Mouse (Mus musculus) adrenal gland, postnatal 10 days (tissue): ENCODE results near the gene Gdpd5. TPM values are rescaled to one million over a fixed set of nuclear protein-coding genes. Genes with fewer than 3 reads are reported as not detected.
"Not testable (repeated sequence)": the region's sequence is repeated elsewhere in the genome, so short reads cannot be mapped to it uniquely, and the experiment has no call there.

Experiments used
- DNase-seq: peaks from one replicate; pipeline ENCODE4 v3.0.0; 2021; ENCODE audit warnings: mixed read lengths
- total RNA-seq, 2 experiments: library from RNA; stranded (reverse); gene quantifications; 2 replicates each; pipeline ENCODE4 v1.2.3; 2021

The Gdpd5 gene
- total RNA-seq, 2 experiments from 2014 or later, result 11.5 to 16.6 TPM

DNA sequence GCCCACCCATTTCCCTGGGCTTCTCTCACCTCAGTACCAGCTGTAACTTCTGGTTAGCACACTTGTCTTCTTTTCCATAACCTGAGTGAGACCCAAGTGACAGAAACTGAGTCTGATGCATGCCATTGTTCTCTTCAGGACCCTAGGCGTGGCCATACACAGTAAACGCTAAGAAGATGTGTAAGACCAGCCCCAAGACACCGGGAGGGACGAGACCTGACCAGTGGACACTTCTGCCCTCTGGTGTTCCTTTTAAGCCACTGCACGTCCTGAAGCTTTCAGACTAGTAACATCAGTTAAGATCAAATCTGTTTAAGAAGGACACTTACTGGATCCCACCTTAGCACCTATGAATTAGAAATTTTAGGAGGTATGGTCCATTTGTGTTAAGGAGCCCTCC is 16.1 kb upstream of the Gdpd5 start:
- DNase-seq, result peak; percentile 79

DNA sequence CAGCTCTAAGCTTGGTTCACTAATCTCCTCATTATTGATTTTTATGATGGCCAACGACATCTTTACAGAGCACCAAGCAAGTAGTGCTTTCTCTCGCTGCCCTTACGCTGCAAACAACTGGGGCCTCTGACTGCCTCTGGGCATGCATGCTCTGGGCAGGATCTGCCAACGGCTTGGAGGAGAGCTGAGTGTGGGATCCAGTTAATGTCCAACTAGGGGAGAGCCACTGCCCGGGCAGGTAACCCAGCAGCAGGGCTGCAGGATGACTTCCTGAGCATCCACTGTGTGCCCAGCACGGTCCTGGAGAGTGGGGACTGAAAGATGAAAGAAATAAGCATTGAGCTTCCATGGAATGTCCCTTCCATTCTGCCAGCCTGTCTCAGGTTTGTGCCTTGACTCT is 14.5 kb upstream of the Gdpd5 start:
- no peak for DNase-seq

DNA sequence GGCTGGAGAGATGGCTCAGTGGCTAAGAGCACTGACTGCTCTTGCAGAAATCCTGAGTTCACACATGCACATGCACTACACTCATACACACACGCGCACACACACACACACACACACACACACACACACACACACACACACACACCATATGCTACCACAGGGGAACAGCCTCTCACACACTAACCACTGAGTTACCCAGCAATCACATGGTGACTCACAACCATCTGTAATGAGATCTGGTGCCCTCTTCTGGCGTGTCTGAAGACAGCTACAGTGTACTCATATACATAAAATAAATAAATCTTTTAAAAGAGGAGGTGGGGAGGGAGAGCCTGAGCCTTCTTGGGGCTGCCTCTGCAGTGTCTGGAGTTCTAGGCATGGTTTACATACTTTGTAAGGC is 6.9 kb upstream of the Gdpd5 start:
- DNase-seq, result not testable (repeated sequence)

DNA sequence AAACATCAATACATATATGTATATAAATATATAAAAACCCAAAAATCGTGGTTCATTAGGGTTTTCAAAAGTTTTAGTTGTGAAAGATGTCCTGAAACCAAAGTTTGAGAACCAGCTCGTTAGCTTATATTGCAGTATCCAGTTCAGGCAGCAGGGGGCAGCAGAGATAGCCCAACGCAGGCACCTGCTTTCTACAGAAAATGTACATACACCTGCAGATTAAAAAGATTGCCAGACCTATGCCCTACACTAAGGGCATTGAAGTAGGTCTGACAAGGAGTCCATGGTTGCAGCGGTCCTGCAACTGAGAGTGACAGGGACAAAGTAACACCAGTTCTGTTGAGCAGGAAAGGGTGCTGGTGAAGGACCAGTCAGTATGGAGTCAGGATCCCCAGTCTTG is 5.8 kb upstream of the Gdpd5 start:
- DNase-seq, result peak; percentile 89

DNA sequence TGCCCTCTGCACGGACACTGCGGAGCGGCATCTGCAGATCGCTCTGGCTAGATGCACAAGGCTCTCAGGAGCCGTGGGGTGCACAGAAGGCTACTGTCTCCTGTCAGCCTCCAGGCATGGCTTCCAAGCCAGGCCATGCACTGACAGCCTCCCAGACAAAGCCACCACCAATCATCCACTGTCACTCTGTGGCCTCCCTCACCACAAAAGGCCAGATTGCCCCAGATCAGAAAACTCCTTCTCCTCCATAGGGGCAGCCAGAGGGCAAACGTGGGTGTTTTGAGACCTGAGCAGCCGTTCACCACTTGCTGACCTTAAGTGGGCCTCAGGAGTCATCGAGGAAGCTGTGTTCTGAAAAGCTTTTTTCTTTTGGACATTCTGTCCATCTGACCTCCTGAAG is 2.3 kb upstream of the Gdpd5 start:
- DNase-seq, result no peak

DNA sequence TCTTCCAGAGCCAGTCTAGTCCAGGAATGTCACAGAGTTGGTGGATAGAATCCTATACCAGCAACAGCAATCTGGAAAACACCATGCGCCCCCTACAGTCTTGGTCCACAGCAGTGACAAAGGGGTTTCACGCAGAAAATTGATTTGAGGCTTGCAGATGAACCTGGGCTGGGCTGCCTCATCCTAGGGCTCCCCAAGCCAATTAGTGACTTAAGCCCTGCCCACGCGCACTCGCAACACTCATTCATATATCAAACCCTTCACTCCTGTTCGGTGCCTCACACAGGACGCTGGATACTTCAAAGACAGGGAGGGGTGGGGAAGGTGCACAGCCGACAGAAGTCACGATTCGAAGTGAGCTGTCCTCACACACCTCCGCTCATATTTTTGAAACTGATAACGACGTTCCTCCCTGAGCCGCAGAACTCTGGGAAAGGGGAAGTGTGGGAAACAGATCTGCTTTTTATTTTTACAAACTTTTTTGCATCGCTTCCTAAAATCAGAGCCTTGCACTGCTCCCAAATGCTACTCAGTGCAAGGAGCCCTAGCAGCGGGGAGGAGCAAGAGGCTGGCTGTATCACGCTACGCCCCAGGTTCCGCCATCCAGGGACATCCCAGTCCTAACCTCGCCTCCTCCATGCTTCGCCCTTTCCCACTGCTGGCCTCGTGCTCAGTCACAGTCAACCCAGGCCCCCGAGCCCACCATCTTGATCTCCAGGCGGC is 562 bp upstream of the Gdpd5 start:
- no peak for DNase-seq

DNA sequence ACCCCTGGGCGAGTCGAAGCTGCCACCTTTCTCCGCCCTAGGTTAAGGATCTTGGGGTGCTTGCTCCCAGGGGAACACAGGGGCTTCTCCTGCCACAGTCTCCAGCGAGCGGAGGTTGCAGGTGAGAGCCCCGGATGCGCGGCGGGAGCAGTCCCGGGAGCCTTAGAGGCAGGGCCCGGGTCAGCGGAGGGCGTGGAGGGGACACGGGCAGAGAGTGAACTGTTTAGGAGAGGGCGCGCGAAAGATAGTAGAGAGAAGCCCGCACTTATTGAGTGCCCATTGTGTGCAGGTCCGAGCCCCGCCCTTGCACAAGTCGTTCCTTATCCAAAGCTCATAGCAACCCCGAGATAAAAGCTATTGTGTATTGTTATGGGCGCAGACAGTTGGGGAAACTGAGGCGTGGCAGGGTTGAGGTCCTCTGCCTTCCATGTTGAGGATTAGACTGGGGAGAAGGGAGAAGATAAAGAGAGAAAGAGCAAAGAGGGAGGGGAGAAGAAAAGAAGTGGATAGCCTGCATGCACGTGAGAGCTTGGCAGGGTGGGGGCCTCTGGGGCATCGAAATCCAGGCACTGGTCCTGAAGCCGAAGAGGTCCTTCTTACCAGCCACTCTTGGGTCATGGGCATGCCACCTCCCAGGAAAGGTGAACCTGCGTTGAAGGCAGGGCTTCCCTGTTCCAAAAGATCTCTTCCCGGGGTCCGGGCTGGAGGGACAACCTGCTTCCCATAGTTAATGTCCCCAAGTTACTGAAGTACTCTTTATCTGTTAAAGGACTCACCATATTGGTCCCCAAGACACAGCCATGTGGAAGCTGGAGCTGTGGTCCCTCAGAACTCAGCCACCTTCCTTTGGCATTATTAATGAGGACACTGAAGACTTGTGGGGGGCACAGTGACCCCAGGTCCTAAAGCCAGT is 1.1 kb downstream of the Gdpd5 start:
- no peak for DNase-seq

DNA sequence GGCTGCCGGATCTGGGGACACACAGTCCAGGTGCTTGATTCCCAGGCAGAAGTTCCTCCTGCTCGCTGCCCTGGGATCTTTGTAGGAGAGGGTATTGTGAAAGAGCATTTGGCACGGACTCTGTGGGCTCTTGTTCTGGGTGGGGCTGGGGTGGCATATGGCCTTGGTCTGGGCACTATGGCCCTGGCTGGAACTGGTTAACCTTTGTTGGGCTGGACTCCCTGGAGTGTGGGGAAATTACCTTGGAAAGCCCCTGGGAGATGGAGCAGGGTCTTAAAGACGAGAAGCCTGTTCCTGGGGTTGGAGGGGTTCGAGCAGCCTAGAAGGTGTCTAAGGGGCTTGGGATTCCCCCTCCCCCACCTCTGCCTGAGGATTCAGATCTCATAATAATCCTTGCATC is 2.0 kb downstream of the Gdpd5 start:
- DNase-seq, result peak; percentile 42

DNA sequence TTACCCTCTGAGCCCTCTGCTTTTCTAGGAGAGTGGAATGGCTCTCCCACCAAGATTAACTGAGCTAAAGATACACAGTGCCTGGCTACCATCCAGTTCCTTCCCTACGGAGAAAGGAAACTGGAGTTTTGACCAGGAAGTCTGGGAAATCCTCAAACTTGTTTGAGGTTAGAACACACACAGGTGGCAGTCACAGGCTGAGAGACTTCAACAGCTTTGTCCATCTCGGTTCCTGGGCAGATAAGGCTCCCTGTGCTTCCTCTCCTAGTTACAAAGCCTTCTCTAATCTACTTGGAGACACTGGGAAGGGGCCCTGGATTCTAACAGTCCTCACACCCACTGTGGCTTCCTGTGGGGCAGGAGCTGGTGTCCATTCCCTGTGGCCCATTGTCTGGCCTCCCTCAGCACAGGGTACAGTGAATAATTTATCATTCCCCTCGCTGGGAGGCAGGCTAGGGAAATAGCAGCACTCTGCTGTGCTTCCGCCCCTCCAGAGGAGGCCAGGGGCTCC is 2.9 kb downstream of the Gdpd5 start:
- peak; percentile 39 for DNase-seq

DNA sequence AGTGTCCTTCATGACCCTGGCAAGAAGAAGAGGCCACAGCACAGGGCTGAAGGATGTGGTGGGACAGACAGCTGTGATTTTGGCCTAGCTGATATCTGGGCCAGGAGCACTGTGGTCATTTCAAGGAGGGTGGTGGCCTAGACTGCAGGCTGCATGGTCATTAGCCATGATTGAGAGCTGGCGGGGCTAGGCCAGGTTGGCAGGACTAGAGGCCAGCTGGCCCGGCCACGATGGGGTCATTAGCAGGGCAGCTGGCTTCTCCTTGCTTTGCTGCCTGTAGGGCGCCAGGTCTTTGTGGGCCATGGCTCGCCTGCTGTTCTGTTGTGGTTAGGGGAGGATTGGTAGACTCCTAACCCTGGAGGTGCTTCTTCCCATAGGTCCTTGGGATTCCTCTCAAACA is 4.8 kb downstream of the Gdpd5 start:
- DNase-seq, result peak; percentile 67

DNA sequence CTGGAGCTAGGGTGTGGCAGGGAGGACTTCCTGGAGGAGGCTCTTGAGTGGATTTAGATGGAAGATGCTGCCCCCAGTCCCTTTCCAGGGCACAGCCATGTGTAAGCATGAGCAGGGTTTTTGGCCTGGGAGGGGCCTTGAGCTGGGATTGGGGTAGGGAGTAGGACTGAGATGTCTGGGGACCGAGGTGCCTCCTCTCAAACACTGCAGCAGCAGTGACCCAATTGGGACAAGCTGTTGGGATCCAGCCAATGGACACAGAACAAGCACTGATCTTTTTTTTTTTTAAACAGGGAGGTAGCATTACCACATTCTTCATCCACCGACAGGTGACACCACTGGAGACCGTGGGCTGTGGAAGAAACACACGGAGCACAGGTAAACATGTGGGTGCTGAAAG is 5.6 kb downstream of the Gdpd5 start:
- no peak for DNase-seq

DNA sequence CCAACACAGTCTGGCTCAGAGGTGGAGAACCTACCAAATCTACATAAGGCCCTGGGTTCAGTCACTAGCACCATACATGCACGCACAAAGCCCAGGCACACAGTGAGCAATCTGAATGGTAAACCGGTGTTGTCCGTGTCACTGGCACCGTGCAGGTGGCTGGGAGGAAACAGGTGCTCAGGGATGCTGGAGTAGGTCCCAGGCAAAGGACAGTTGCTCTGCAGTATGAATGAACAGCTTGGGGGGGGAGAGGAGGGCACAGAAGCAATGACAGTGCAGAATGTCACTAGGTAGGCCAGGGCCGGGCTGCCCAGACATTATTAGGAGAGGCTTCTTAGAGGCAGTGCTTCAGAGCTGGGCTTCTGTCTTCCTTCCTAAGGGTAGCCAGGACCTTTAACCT is 6.1 kb downstream of the Gdpd5 start:
- DNase-seq, result no peak

DNA sequence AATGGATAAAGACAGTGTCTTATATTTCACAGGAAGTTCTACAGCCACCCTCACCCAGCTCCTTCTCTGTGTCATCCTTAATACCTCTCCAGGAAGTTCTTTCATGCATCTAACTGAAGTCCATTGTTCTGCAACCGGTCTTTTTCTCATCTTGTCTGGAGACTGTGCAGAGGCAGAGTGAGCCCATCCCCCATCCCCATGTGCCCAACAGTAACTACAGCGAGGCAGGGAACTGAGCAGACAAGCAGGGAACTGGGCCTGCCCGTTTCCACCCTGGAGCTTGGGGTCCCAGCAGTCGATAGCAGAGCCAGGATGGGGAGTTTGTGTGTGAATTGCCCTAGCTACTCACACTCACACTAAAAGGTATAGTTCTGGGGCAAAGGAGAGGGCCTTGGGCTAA is 9.3 kb downstream of the Gdpd5 start:
- no peak for DNase-seq

DNA sequence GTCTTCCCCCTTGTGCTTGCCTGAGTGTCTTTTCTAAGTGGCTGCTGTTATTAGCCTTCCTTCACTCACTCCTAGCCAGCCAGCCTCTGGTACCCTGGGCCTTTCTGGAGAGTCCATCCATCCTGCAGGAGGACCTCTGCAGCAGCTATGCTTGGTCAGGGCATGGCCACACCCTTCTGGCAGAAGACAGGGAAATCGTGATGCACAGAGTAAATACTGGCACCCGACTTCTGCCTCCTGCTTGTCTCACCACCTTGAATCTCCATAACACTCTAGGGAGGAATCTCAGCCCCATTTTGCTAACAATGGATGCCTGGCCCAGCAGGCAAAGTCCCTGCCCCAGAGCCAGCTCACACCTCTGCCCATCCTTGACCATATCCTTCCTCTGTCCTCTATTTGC is 11.5 kb downstream of the Gdpd5 start:
- no peak for DNase-seq

DNA sequence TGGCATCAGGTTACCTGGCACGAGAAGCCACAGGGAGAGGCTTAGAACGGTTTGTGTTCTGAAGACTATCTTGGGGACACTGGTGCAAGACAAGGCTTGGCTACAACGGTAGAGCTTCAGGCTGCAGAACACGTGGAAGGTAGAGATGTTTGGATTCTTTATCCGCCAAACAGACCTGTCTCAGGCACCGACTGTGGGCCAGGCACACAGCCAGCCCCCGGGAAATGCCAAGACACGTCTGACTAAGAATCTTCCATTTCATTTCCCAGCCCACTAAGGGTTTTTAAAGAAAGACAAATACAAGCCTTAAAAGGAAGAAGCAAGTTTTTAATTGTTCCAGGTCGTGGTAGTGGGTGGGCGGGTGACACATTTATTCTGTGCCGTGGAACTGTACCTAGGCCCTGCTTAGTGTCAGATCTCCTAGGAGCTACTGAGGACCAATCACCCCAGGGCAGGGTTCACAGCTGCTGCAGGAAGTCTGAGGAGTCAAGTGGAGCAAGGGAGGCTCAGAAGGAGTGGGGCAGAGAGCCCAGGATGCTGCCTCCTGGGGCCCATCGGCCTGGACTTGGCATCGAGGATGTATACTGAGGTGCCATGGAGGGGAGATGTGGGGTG is 12.6 kb downstream of the Gdpd5 start:
- no peak for DNase-seq

DNA sequence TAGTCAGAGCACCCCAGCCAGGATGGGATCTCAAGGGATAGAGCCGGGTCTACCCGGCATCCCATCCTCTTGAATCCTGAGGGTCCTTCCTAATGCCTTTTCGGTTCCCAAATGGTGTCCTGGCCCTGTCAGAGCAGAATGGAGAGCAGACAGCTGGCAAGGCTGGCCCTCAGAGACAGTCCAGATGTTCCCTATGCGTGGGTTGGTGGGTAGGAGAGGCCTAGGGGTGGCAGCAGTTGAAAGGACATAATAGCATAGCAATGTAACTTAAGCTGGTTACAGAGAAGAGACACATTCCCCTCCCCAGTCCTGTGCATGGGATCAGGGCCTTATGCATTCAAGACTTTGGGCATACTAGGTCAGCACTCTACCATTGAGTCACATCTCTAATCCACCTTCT is 14.2 kb downstream of the Gdpd5 start:
- DNase-seq, result no peak

DNA sequence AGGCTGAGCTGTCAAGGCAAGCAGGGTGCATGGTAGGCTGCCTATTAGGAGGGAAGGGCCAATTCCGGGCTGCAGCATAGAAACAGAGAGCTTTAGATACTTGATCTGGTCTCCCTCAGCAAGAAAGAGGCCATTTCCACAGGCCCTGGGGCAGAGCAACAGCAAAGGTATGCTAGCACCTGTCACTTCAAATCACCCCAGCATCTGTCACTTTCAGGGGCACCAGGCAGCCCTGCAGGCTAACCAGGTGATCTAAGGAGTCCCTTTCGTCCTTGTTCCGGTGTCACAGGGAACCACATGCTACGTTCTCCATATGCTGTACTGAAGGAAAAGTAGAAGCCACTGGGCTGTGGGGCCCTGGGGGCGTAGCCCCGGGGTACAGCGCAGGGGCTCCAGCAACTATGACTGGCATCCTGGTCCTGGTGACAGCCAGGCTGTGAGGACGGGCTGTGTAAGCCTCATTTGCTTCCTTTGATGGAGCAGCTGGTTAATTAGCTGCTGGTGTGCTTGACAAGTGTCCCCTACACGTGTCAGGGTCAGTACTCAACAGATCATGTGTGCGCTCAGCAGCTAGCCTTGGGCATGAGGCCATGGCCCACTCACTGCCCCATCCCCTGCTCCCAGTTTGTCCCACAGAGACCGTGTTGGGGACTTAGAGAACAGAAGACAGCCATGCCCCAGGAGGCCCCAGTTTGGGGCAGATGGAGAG is 14.8 kb downstream of the Gdpd5 start:
- DNase-seq, result no peak

DNA sequence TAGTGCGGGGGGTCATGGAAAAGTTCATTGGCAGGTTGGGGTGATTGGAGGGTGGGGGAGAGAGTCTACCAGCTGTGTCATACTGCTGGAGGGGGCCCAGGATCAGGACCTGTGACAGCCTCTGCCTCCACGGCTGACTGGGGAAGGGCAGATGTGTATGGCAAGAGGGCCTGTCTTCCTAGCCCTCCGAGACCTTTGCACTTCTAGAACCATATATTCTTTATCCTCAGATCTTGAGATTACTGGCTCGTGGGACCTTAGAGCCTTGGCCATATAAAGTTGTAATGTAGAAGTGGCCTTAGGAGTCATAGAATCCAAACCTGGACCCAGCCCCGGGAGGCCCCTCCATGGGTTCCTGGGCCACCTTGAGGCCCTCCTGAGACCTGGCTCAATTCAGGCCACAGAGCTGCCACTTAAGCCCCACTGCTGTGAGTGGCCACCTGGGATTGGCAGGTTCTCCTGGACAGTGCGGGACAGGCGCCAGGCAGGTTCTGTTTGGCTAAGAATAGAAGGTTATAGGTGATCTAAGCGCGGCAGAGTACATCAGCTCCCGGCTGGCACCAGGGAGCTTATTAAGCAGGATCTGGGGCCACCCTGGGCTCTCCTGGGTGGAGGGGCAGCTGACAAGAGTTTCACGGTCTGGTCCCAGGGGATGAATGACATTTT is 15.9 kb downstream of the Gdpd5 start:
- DNase-seq, result no peak

DNA sequence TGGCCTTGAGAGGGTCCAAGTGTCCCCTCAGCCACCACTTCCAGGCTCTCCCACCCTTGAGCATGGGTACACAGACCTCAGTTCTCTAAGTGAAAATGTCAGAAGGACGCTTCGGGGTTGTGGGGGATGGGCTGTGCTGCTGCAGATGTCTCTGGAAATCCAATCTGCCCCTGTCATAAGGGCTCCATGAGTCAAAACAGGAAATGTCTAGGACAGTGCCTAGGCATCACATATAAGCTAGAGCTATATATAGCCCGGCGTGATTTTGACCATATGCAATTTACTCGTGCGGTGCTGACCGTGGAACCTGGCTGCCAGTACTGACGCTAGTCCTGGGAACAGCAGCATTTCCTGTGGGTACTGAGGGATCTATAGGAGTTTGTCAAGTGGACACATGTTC is 20.2 kb downstream of the Gdpd5 start:
- no peak for DNase-seq

DNA sequence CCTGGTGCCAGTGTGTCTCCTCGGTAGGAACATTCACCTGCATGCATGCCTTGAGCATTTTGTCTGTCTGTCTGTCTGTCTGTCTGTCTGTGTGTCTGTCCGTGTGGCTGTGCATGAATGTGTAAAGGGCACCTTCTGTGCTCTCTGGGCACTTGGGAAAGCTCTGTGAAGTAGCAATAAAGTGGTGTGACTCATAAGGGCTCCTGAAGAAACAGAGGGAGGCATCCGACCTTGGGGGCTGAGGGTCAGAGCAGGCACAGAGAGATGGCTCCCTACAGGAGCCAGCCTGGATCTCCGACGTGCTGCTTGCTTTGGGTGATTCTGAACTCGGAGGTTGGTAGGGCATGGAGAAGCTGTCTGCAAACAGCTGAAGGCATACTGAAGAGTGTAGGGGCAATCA is 21.3 kb downstream of the Gdpd5 start:
- no peak for DNase-seq

DNA sequence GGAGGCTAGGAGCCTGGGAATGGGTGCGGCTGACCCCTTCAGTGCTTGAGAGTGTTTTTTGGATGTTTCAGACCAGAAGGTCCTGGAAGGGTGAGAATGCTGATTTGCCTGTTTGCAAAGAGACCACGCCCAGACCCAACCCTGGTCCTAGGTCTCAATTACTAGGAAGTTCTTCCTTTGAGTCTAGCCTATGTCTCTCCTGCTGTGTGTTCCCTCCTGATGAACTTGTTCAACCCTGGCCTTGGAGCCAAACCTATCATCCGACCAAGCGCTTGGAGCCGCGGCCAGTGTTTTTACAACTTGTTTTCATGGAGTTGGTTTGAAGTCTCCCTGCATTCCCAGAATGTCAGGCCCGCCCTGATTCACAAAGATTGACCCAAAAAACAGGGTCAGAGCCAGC is 22.0 kb downstream of the Gdpd5 start:
- DNase-seq, result no peak
